Mouse (Mus musculus) spleen, adult 2 months (tissue): ENCODE data around the gene Sdhaf2.

Source experiments
- CTCF ChIP-seq: fragments of 200-500 bp; IDR thresholded peaks from 2 replicates; pipeline ENCODE4 v1.5.1; 2011; ENCODE audit warnings: mild to moderate bottlenecking, inconsistent platforms; ENCODE audit not compliant: insufficient read depth, insufficient read length, insufficient replicate concordance; ENCODE audit errors: extremely low read depth
- POLR2A ChIP-seq: fragments of 200-500 bp; IDR thresholded peaks from 2 replicates; pipeline ENCODE4 v1.6.1; 2011; ENCODE audit warnings: low read depth, low read length, inconsistent platforms

- TF ChIP-seq POLR2A = no peak
- no peak for TF ChIP-seq CTCF
Measured at GRCm38 (mm10) chr19:10523483-10524080, 2.4 kb downstream of the Sdhaf2 start.
